Mouse (Mus musculus) frontal cortex, adult (tissue): ENCODE results near the gene Grn.

ENCODE experiments used
- ATAC-seq: cut with Nextera tagmentation; 2 replicates; pipeline ENCODE4 v1.9.2; 2017; ENCODE audit warnings: mild to moderate bottlenecking, moderate library complexity, mixed read lengths; ENCODE audit not compliant: low TSS enrichment

Grn gene

DNA sequence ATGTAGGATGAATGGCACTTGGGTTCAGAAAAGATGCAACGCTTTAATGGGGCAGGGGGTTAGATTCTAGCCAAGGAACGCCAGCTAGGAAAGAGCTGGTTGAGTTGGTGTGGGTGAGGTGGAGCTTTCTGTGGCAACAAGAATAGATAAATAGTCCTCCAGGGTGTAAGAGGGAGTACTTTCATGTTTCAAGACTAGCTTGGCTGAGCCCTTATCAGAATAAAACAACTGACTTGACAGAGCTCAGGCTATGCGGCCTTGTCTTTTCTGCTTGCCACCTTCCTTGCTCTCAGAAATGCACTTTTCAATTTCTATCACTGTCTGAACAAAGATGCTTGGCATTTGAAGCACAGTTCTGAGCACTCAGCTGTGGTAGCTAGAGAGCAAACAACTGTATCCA lies 44.9 kb downstream of the Grn start:
- ATAC-seq, result no peak

DNA sequence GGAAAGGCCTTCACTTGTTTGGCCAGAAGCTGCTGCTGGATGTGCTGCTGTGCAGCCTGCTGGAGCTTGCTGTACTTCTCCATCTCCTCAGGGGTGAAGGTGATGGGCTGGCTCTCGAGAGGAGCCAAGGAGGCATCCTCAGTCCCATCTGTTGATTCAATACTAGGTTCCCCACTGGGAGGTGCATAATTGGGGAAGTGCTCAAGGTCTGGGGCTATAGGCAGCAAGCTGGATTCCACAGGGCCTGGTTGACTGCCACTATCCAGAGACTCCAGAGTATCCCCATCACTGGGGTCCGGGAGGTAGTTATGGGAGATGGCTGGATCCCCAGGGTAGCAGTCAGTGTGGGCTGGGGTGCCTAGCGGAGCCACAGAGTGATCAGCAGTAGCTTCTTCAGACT lies 48.6 kb downstream of the Grn start:
- ATAC-seq, result no peak

DNA sequence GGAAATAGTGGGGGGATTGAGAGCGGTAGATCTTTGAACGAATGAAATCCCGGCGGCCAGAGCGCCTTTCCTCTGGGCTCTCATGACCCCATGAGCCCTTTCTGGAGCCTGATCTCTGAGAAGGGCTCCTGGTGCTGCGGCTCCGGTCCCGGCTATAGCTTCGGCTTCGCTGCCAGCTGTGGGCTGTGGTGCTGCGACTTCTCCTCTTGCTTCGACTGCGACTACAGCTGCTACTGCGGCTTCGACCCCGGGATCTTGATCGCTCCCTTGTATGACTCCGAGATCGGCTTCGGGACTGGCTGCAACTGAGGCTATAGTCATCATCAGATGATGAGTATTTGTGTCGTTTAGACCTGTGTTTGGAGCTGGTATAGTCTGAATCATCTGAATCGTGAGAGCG lies 49.5 kb downstream of the Grn start:
- no peak for ATAC-seq

DNA sequence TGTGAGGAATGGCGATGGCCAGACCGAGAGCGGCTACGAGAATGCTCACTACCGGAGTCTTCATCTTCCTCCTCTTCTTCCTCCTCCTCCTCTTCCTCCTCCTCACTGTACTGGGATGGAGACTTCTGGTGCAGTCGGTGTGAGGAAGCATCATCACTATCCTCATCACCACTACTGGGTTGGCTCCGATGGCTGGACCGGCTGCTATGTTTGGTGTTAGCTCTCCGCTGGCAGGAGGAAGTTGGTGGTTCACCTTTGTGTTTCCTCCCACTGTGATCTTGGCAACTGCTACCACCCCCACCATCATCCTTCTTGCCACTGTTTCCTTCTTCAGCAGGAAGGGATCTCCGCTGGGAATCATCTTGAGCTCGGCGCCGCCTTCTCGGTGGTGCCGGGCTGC lies 50.0 kb downstream of the Grn start:
- ATAC-seq, result no peak

DNA sequence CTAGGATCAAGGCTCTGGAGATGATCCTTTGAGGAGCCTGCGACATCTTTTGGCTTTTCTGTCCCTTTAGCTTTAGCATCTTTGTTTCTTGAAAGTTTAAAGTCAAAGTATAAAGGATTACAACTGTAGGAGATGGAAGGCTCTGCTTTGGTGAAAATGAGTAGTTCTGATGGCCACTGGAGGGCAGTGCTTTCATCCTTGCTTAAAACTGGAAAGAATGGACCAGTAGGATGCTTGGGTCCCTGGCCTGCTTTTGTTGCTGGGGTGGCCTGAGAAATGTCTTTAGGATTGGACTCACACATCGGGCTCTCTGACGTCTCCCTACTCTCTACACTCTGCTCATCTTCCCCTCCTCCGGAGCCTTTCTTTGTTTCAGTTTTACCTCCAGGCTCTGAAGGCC lies 50.8 kb downstream of the Grn start:
- peak; percentile 47; the same call in 1 of the 2 replicates for ATAC-seq

DNA sequence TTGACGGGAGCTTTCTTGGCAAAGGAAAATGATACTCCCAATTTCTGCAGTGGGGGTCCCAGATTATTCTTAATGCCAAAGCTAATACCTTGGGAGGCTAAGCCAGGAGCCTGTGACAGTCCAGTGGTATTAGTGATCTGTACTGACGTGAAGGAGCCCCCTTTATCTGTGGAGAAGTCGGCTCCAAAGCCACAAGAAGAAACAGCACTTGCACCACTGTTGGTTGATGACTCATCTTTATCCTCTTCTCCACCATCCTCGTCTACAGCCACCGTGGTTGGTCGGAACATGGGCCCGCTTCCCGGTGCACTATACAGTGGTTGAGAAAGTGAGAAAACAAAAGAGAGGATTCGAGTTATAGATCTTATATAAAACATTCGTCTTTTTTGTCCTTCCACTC lies 51.7 kb downstream of the Grn start:
- ATAC-seq, result peak; percentile 81; the same call in 1 of the 2 replicates
